Mouse (Mus musculus): ENCODE results near the gene Slc25a30. TPM values are rescaled to one million over a fixed set of nuclear protein-coding genes. Genes with fewer than 3 reads are reported as not detected.
"Not testable (repeated sequence)": the region's sequence is repeated elsewhere in the genome, so short reads cannot be mapped to it uniquely, and the experiment has no call there.

Gene Slc25a30
- total RNA-seq, 2 experiments from 2014 or later = 19.4 to 23.9 TPM

GRCm38 (mm10) chr14:75794324-75794723, 7.5 kb upstream of the Slc25a30 start:
- intact Hi-C loops (cut with DNase I) = no loop called here
- DNase-seq = no peak

GRCm38 (mm10) chr14:75793110-75793509, 6.3 kb upstream of the Slc25a30 start:
- intact Hi-C loops (cut with DNase I) = no loop called here
- no peak for DNase-seq

- DNase-seq = no peak
- intact Hi-C loops (cut with DNase I) = no loop called here
Measured at GRCm38 (mm10) chr14:75791372-75791771, 4.5 kb upstream of the Slc25a30 start.

- intact Hi-C loops (cut with DNase I) = no loop called here
- no peak for DNase-seq
Measured at GRCm38 (mm10) chr14:75790411-75790996, 3.7 kb upstream of the Slc25a30 start.

DNA sequence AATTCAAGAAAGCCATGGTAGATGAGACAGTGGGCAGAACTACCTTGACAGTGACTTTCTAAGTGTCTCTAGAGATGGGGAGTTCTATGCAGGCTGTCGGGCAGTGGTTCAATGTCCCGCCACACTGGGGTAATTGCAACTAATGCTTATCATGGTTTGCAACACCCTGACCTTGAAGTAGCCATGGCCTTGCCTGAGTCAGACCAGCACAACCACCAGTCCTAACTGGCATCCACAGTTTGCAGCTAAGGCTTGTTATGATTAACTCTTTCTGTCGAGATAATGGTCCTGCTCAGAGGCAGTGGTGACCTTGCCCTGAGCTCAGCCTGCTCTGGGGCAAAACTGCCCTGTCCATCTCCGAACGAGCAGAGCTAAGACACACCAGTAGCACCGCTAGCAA, 2.5 kb upstream of the Slc25a30 start:
- intact Hi-C loops (cut with DNase I) = loop anchor here (5.0 kb wide), 1 partner anchor 38 kb away; no protein-coding TSS in a partner anchor
- DNase-seq = no peak

- intact Hi-C loops (cut with DNase I) = loop anchor here (5.0 kb wide), 1 partner anchor 40 kb away; no protein-coding TSS in a partner anchor
- DNase-seq = no peak
Measured at GRCm38 (mm10) chr14:75787794-75788175, 948 bp upstream of the Slc25a30 start.

- intact Hi-C loops (cut with DNase I) = loop anchor here (5.0 kb wide), 1 partner anchor 41 kb away; no protein-coding TSS in a partner anchor
- DNase-seq = peak; percentile 62
Measured at GRCm38 (mm10) chr14:75786424-75786867, 391 bp downstream of the Slc25a30 start.

DNA sequence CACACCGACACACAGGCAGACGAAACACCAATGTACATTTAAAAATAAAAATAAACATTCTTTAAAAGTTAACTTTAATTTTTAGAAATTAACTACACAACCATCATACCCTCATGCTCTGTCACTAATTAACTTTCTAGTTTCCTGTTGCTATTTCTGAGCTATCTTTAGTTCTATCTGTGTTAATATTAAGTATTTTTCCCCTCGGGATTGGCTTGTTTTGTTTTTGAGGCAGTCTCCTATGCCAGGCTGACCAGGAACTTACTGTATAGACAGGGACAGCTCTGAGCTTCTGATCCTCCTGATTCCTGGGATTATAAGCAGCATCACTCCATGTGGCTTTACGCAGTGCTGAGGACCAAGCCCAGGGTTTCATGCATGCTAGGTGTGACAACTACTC, 6.9 kb downstream of the Slc25a30 start:
- no peak for DNase-seq
- intact Hi-C loops (cut with DNase I) = no loop called here

- intact Hi-C loops (cut with DNase I) = no loop called here
- DNase-seq = no peak
Measured at GRCm38 (mm10) chr14:75776637-75777036, 10.2 kb downstream of the Slc25a30 start.

DNA sequence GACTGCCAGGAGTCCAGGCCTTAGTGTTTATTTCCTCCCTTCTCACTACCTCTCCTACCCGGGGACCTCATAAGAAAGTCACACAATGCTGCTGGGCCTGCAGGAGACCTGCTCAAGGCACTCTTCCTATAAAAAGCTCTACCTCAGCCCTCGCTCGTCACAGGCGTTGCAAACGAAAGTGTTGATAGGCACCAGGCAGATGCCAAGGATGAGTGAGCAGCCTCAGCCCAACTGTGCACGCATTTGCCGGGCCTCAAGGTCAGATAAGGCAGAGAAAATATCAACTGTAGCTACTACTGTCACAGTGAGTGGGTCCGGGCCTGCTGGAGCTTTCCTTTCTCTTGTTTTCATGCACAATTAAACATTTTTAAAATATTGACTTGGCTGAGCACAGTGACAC, 13.4 kb downstream of the Slc25a30 start:
- DNase-seq = no peak
- intact Hi-C loops (cut with DNase I) = no loop called here

- DNase-seq; intact Hi-C loops (cut with DNase I): not testable (repeated sequence)
Measured at GRCm38 (mm10) chr14:75772407-75772806, 14.4 kb downstream of the Slc25a30 start.

DNA sequence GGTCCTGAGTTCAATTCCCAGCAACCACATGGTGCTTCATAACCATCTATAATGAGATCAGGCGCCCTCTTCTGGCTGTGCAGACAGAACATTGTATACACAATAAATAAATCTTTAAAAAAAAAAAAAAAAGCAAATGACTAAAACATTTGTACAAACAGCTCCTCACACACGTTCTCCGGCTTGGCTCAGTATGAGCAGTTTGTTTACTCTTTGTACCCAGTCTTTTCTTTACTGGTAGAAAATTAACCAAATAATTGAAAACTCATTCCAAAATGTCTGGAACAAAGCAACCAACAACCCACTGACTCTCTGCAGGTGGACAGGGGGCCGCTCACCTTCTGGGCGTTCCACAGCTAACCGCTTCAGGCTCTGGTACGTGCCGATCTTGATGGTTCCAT, 15.7 kb downstream of the Slc25a30 start:
- DNase-seq = no peak
- intact Hi-C loops (cut with DNase I) = no loop called here

- intact Hi-C loops (cut with DNase I) = no loop called here
Measured at GRCm38 (mm10) chr14:75769334-75769733, 17.5 kb downstream of the Slc25a30 start.

DNA sequence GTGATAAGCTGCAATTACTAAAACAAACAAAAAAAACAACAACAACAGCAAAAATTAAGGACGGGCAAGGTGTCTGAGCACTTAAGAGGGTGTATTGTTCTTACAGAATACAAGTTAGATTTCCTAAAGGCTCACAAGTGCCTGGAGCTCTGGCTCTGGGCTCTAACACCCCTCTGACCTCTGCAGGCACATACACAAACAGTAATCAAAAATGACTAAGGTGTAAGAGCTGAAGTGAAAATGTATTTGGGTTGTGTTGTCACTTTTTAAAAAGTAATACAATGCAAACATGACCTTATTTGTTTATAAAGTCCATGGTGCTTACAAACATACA, 18.6 kb downstream of the Slc25a30 start:
- intact Hi-C loops (cut with DNase I) = no loop called here
- DNase-seq = no peak

More at GRCm38 (mm10) chr14:75769334-75769733, 17.5 kb downstream of the Slc25a30 start:
- no peak for DNase-seq

DNA sequence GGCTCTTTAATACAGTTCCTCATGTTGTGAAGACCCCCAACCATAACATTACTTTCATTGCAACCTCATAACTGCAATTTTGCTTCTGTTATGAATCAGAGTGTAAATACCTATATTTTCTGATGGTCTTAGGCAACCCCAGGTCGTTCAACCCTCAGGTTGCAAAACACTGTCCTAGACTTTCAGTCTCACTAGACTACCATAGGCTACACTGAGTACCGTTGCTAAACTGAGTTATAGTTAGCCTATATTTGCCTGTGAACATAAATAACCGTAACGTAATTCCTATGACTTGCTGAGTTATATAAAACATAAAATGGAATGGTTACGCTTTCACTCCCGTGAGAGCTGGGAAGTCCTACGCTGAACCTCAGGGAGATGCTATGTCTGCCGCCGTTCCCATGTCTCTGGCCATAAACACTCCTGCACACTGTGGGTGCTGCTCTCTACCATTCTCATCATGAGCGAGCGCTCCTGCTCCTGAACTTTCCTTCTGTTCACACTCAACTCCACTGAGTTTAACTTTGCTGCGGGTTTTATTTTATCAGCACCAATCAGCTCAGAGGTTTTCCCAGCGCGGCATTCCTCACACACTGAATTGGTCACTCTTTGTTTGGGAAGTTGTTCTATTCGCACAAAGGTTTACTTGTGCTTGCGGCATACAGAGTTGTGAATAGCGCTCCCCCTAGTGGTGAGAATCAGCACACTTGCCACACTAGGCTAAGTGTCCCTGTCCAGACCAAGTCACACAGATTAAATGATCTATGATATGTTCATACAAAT, 19.2 kb downstream of the Slc25a30 start:
- intact Hi-C loops (cut with DNase I) = no loop called here
- peak; percentile 68 for DNase-seq

DNA sequence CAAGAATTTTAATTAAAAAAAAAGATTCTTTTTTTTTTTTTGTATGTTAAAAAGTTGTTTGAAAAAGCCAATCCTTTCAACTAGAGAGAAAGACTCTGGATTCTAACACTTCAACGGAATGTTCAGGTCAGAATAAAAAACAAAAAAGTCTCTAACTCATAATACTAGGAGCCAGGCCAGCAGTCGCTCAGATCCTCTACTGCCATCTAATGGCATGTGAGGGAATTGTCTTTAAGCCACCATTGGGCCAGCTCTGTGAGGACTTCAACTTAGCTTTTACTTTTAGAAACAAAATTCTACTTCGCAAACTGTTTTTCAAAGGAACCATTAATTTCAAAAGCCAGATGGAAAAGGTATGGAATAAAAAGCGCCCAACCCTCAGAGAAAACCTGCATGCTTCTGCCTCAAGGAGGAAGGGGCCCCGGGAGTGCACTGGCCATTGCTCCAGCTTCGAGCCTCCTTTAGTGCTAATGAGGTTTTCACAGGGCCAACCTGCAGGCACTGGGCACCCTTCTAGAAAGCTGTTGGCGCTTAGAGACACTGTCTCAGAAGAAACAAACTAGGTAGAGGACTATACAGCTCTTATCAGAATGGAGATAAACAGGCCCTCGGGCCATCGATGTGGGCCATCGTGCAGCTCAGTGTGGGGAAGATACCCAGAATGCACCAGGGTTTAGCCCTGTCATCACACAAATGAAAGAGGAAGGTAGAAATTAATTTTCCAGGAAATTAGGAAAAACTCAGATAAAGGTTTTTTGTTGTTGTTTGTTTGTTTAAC, 25.6 kb downstream of the Slc25a30 start:
- no peak for DNase-seq
- intact Hi-C loops (cut with DNase I) = no loop called here

- intact Hi-C loops (cut with DNase I) = no loop called here
- DNase-seq = peak; percentile 34
Measured at GRCm38 (mm10) chr14:75758401-75758800, 28.4 kb downstream of the Slc25a30 start.

GRCm38 (mm10) chr14:75757821-75758220, 29.0 kb downstream of the Slc25a30 start:
- intact Hi-C loops (cut with DNase I) = no loop called here
- no peak for DNase-seq

- intact Hi-C loops (cut with DNase I) = no loop called here
- DNase-seq = no peak
Measured at GRCm38 (mm10) chr14:75756971-75757370, 29.9 kb downstream of the Slc25a30 start.

DNA sequence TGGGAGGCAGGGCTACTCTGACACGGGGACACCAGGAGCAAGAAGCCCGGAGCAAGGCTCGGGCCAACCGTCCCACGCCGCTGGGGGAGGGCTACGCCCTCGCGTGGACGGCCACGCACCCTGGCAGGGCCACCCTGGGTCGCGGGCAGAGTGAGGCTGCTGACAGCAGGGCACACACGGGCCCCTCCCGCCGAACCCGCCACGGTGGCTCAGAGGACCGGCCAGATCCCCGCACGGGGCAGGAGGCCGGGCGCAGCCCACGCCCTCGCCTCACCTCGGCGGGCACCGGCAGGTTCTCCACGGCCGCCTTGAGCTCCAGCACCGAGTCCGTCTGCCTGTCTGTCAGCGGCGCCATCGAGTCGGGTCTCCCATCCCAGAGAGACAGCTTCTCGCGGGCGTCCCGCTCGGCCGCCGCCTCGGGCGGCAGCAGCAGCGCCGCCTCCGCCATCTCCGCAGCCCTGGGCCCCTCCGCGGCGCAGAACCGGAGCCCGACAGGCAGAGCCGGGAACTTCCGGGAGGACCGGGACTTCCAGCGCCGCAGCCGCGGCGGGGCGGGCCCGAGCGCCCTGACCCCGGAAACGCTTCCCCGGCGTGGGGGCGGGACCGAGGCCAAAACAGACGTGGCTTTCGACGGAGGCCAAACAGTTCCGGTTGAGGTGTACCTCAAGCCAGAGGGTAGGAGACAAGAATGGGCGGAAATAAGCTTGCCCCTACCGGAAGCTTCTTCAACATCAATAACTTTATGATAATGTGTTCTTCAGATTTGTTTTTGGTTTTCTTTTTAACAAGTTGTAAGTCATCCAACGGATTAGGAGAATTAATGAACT, 32.6 kb downstream of the Slc25a30 start, which contains the start of gene Cog3:
TSS of gene Cog3 (minus strand) at position 527 of the 827 bp plus-strand sequence.
- intact Hi-C loops (cut with DNase I) = no loop called here
- DNase-seq = peak; percentile 97

Measured in left cerebral cortex, postnatal 4 days (tissue).